Mouse (Mus musculus) hematopoietic stem cell, adult 5-6 weeks (primary cell): ENCODE results near the gene Cfap161. TPM values are rescaled to one million over a fixed set of nuclear protein-coding genes. Genes with fewer than 3 reads are reported as not detected.

Source experiments
- ATAC-seq, 2 experiments: fragments of 125-278 bp in 1 of 2; replicated peaks in 1 of 2; 2 replicates each; pipeline ENCODE4 v1.8.0; 2016 to 2017; ENCODE audit warnings: inconsistent platforms in 2 of 2, mild to moderate bottlenecking in 2 of 2, moderate number of reproducible peaks in 2 of 2, low read depth in 1 of 2, moderate TSS enrichment in 1 of 2; ENCODE audit not compliant: low FRiP score in 2 of 2, poor library complexity in 2 of 2, severe bottlenecking in 2 of 2, insufficient read depth in 1 of 2, low TSS enrichment in 1 of 2
- total RNA-seq: library from RNA; stranded (forward); fragments of 172-1452, 232-1000 nt; gene quantifications from 2 replicates; pipeline ENCODE4 v1.2.3, GENCODE M21; 2017

Gene Cfap161
- total RNA-seq, 1 experiment from 2014 or later, result not detected

DNA sequence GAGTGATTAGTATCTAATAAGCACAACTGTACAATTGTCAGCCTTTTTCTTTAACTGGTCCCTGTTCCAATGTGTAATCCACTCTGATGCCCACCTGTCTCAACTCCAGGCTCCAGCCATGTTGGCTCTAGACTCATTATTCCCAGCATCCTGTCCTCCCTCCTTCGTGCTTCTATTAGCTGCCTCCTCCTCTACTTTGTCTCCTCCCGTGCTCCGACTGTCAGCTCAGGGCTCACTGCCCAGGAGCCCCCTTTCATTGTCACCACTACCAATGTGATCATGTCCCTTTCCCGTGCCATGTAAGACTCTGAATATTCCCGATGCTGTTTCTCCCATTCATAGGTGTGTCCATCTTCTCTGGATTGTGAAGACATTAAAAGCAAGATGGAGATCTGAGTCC lies 32.3 kb downstream of the Cfap161 start:
- ATAC-seq, result no peak

GRCm38 (mm10) chr7:83751055-83751454 lies 43.6 kb downstream of the Cfap161 start:
- ATAC-seq, result no peak

DNA sequence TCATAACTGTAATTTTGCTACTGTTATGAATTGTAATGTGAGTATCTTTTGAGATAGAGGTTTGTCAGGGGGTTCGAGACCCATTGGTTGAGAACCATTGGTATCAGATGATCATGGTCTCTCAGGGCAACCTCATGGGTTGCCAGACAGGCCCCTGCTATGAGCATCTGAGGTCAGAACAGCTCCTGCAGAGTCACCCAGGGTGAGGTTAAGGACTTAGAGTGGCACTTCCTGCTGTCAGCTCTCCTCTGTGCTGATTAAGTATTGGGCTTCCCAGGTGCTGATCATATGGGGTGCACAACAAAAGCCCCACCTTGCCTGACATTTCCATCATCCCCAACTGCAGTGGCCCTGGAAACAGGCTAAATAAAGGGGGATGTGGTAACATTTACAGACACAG lies 46.3 kb downstream of the Cfap161 start:
- peak; percentile 68 to 76 for ATAC-seq

- no peak for ATAC-seq
These were observed 48.5 kb downstream of the Cfap161 start for GRCm38 (mm10) chr7:83746107-83746687.

DNA sequence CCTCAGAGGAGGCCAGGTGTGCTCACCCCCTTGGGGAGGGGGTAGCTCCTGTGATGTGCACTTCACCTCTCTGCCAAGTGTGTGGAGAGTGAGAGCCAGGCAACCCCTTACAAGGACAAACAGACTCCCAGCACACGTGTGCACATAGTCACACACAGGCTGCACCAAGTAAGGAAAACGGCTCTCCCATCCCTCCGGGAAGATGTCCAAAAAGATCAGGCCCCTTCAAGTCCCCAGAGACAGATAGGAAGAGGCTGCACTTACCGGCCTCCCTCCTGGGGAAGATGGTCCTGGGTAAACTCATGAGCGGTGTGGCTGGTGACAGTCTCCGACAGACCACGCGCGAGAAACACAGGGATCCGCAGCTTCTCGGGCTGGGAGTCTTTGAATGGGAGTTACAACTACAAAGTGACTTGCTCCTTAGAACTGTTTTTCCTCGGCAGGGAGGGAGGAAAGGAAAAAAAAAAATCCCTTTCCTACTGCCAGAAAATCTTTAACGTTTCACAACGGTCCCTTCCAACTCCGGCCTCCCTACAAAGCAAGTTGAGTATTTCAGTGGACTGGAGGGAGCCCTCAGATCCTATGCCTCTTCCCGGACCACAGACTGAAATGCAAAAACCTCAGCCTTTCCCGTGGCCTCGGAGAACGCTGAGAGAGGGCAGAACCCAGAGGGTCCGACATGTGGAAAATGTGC lies 49.1 kb downstream of the Cfap161 start, which contains the start of gene Il16:
Gene Il16, minus strand, starts transcription at position 314 of the 694 bp plus-strand sequence.
- ATAC-seq, result no peak

DNA sequence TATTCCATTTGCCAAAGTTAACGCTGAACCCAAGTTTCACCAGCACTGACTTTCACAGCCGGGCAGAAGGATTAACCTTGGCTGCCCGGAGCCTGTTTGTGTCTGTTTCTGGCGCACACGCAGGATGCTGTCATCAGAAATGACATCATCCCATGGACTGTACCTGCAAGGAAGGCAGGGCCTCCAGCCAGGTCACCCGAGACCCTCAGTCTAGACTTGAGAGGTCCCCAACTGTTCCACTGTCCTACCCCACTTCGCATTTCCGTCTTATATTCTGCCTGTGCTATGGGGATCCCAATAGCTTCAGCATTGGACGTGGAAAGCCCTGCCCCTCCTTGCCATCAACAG lies 49.6 kb downstream of the Cfap161 start:
- ATAC-seq, result no peak

- ATAC-seq, result no peak
These were observed 50.4 kb downstream of the Cfap161 start for GRCm38 (mm10) chr7:83744250-83744649.

DNA sequence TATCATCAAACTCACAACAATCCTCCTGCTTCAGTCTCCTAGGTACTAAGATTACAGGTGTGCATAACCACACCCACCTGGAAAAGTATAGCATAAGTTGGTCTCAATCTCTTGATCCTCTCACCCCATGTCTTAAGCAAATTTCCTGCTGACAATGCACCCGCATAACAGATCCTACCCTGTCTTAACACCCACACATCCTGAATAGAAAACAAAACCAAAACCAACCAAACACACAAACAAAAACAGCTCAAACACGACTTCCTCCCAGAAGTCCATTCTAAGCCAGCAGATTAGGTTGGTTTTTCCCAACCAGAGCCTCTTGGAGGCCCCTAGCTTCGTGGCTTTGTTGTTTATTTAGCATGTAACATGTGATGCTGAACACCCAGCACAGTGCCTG lies 52.0 kb downstream of the Cfap161 start:
- no peak for ATAC-seq

DNA sequence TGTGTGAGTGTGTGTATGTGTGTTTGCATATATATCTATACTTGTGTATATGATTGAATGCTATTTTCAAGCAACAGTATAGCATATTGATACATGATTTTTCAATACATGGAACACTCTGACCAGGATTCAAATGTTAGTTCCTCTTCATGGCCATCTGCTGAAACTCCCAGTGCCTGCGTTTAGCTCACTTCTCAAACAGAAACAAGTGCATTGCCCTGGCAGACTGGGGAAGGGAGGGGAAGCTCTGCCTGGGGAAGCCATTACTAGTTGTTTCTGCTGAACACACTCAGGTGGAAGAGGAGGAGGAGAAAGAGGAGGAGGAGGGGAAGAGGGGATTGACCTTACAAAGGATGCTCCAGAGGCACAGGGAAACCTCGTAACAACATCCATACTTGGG lies 52.7 kb downstream of the Cfap161 start:
- no peak for ATAC-seq

GRCm38 (mm10) chr7:83739680-83740310 lies 54.9 kb downstream of the Cfap161 start:
- no peak for ATAC-seq

- no peak for ATAC-seq
These were observed 55.8 kb downstream of the Cfap161 start for GRCm38 (mm10) chr7:83738623-83739462.

DNA sequence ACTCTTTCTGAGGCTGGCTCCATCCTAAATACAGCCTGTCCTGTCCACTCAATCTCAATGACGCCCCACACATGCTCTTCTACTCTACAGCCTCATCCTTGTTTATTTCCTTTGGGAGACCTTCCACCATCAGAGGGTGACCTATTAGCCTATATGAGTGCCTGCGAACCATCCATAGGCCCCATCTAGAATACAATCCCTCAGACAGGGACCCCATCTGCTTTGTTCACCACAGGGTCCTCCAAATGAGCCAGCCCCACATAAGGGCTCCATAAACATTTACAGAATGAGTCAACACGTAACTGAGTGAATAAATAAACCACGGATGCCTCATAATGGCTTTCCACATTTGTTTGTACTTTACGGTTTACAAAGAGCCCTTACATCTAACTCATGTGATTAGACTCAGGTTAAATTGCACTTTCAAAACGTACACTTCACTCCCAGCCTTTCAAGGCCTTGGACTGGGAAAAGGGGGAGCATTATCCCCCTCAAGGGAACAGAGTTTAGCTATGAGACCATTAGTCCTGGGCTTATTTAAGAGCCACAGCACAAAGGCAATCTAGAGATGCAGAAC lies 56.7 kb downstream of the Cfap161 start:
- ATAC-seq, result no peak

DNA sequence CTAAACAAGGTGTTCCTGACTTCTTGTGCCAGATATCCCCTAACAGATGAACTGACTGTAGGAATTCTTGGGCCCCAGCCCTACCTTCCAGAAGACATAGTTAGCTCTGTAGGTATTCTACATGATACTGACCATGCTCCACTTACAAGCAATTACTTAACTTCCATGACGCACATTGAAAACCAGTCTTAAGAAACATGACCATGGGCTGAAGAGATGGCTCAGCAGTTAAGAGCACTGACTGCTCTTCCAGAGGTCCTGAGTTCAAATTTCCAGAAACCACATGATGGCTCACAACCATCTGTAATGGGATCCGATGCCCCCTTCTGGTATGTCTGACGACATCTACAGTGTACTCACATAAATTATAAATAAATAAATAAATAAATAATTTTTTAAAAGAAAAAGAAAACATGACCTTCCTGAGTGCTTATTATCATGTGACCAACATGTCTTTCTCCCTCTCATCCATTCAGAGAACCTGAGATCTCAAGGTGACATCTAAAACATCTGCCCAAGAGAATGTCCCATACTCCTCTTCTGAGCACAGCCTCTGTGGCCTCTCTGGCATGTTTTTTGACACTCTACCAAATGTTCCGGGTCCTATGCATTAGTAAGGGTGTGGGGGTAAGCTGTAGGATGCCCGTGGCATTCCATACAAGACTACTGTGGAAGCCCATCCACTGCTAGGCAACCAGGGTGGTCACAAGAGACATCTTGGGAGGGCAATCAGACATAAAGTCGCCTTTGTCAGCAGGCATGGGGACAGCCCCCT lies 58.2 kb downstream of the Cfap161 start:
- no peak for ATAC-seq

GRCm38 (mm10) chr7:83735108-83735781 lies 59.4 kb downstream of the Cfap161 start:
- no peak for ATAC-seq

GRCm38 (mm10) chr7:83734671-83735082 lies 60.0 kb downstream of the Cfap161 start:
- ATAC-seq, result no peak

- ATAC-seq, result no peak
These were observed 60.4 kb downstream of the Cfap161 start for GRCm38 (mm10) chr7:83734246-83734645.
